In genomic region chr13:73658953-73659352, GRCm38 (mm10) we compare ENCODE assay signal across 19 mouse cellular contexts. TPM values are rescaled to one million over a fixed set of nuclear protein-coding genes. Genes with fewer than 3 reads are reported as not detected.
"Had no signal": no experiment of that assay in that cellular context is flagged by ENCODE, and none has a peak within 500 bp of the region (broad histone marks: within the 10 kb centered on the region; RNA-seq: fewer than 3 reads in every experiment).

No protein-coding gene starts in this region.

- H3K27ac ChIP-seq: limb, embryonic 12.5 days; liver, embryonic 13.5 days; lung, embryonic 15.5 days; macrophage; midbrain, embryonic 13.5 days; neural tube, embryonic 15.5 days; stomach, postnatal 0 days had no signal

- ATAC-seq: liver, postnatal 0 days; midbrain, embryonic 13.5 days had no signal

- H3K9me3 ChIP-seq: limb, embryonic 12.5 days; liver, embryonic 13.5 days; lung, embryonic 15.5 days; midbrain, embryonic 13.5 days; neural tube, embryonic 15.5 days had no signal

- H3K4me1 ChIP-seq: limb, embryonic 12.5 days; liver, embryonic 13.5 days; lung, embryonic 15.5 days; midbrain, embryonic 13.5 days; neural tube, embryonic 15.5 days had no signal

- DNase-seq: kidney, postnatal 25 days; layer of hippocampus, adult 9-11 months; liver; liver, embryonic 13.5 days; liver, postnatal 0 days; lung, postnatal 14 days; right cerebral cortex, adult 18-20 months; right cerebral cortex, postnatal 25 days; thymus, postnatal 4 days had no signal

- H3K36me3 ChIP-seq: limb, embryonic 12.5 days; liver, embryonic 13.5 days; lung, embryonic 15.5 days; midbrain, embryonic 13.5 days; neural tube, embryonic 15.5 days had no signal

- H3K9ac ChIP-seq: limb, embryonic 12.5 days; liver, embryonic 13.5 days; liver, postnatal 0 days; lung, embryonic 15.5 days; midbrain, embryonic 13.5 days; neural tube, embryonic 15.5 days had no signal

- H3K4me2 ChIP-seq: limb, embryonic 12.5 days; liver, embryonic 13.5 days; lung, embryonic 15.5 days; midbrain, embryonic 13.5 days; neural tube, embryonic 15.5 days had no signal

- H3K27me3 ChIP-seq: limb, embryonic 12.5 days; liver, embryonic 13.5 days; lung, embryonic 15.5 days; midbrain, embryonic 13.5 days; neural tube, embryonic 15.5 days had no signal

- H3K4me3 ChIP-seq: limb, embryonic 12.5 days; liver, embryonic 13.5 days; lung, embryonic 15.5 days; midbrain, embryonic 13.5 days; neural tube, embryonic 15.5 days had no signal

RNA-seq across cellular contexts. Expression of gene Slc6a18, which starts 18.9 kb away (rescaled TPM):
- total RNA-seq: left cerebral cortex, postnatal 36 days; megakaryocyte-erythroid progenitor cell, adult 5-6 weeks; midbrain, postnatal 0 days had no signal
- polyA plus RNA-seq: limb, embryonic 12.5 days; liver, embryonic 13.5 days; liver, postnatal 0 days; lung, embryonic 15.5 days; macrophage; midbrain, embryonic 13.5 days; midbrain, postnatal 0 days; neural tube, embryonic 11.5 days; neural tube, embryonic 15.5 days; stomach, postnatal 0 days had no signal

RNA-seq across cellular contexts. Expression of gene Tert, which starts 32.2 kb away (rescaled TPM):
- polyA plus RNA-seq: macrophage had no signal

RNA-seq across cellular contexts. Expression of gene Slc6a19, which starts 45.7 kb away (rescaled TPM):
- polyA plus RNA-seq: limb, embryonic 12.5 days; lung, embryonic 15.5 days had no signal
